Mouse (Mus musculus) megakaryocyte progenitor cell, adult 5-6 weeks (primary cell): ENCODE data around the gene Ncapd3. TPM values are rescaled to one million over a fixed set of nuclear protein-coding genes. Genes with fewer than 3 reads are reported as not detected.

ENCODE experiments used
- ATAC-seq: replicated peaks from 2 replicates; pipeline ENCODE4 v1.8.0; 2016; ENCODE audit warnings: mild to moderate bottlenecking, moderate TSS enrichment, inconsistent platforms; ENCODE audit not compliant: poor library complexity
- total RNA-seq, 2 experiments: library from RNA; stranded (forward) in 1 of 2; stranded (reverse) in 1 of 2; fragments of 157-497, 149-512 nt in 1 of 2; fragments of 200-1000 nt in 1 of 2; gene quantifications; 2 replicates each; pipeline versions ENCODE4 v1.2.3 to v1.2.4; 2015 to 2017

Ncapd3 gene
- total RNA-seq (2015) (70.8 and 82.6 TPM in 2 replicates), total RNA-seq (2017) (38.8 and 39.2 TPM in 2 replicates)

DNA sequence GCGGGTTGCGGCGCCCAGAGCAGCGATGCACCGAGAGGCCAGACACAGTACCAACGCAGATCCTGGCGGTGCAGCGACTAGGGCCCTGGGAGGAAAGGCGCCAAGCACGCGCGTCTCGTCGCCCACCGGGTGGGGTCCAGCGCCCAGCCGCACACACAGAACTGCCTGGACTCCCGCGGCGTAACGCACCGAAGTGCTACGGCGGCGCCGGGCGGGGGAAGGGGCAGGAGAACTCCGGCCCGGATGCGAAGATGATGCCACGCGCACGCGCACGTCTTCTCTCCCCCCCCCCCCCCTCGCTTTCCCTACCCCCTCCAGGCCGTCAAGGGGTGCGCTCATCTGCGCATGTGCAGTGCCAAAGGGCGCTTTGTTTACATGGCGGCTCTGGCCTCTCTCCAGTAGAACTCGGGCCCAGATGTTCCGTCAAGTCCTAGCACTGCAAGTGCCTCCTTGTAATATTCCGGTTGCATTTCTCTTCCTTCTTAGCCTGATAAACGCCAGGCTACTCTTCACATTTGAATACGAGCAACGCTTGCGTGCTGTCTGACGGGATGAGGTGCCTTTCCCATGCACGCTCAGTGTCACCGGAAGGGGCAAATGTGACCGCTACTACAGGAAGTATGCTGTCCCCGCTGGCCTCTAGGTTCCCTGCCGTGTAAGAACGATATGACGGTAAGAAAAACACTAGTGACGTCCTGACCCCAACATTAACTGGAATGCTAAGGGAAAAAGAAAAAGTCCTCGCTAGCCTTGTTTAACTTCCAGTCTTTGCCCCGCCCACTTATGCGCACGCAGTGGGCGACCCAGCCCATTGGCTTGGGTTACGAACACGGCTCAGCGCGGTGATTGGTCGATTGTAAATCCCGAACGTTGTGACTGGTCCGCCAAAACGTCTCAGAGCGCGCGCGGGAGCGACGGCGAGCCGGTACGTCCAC lies at the start of gene Ncapd3, which contains the start of gene Vps26b:
Gene Ncapd3, plus strand, starts transcription at position 348 of the 935 bp plus-strand sequence.
Gene Vps26b, minus strand, starts transcription at position 238 of the 935 bp plus-strand sequence.
- peak; percentile 83 for ATAC-seq

DNA sequence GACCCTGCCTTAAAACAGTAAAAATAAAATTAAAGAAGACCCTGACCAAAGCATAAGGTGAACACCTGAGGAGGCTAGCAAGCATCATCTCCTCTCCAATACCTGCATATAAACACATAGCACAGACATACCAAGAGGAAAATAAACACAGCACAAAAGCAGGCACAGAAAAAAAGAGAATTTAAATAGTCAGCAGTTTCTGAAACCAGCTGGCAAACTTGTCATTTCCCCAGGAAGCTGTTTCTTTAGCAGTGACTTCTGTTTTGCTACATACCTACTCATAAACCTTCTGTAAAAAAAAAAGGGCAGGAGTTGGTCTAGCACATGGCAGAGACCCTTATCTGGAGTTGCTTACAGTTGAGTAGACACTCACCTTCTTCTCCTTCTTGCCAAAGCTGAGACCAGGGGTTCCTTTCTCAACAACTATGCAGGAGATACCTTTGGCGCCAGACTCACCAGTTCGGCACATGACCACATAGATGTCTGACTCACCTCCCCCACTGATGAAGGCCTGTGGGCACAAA lies 44.8 kb upstream of the Ncapd3 start:
- ATAC-seq, result no peak

DNA sequence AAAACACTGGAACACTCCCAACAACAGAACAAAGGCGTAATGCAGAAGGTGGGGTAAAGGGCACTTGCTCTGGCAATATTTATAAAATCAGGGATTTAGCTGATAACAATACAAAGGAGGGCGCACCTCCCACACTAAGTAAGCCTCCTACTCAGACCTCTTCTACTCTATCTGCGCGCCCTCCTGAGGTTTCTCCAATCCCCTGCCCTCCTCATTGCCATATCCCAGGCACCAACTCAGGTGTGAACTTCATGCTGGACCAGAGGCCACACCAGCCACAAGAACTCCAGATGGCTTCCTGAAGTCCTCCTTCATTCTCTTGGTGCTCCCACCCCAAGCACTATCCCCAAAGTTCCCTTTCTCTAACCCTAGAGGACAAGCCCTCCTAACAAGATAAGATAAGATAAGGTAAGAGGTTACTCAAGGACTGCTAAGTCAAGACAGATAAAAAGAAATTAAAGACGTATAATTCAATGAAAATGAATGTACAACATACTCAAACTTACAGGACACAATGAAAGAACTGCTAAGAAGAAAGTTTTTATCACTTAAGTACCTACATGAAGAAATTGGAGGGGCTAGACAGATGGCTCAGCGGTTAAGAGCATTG lies 44.2 kb upstream of the Ncapd3 start:
- ATAC-seq, result no peak

DNA sequence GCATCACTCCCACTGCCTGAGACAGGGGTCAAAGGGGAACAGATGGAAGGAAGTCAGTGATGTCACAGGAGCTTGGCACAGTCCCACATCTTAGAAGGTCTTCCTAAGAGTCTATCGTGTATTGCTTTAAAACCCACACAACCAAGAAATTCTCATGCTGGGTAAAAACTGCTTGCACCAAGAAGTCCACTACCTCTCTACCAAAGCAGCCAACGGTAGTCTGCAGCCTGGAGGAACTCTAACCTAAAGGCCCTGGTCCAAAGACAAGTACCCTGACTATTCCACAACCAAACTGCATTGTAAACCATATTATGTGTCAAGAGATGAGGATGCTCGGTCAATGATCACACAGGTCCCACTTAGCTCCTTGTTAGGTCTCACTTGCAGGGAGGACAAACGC lies 39.8 kb upstream of the Ncapd3 start:
- ATAC-seq, result no peak

DNA sequence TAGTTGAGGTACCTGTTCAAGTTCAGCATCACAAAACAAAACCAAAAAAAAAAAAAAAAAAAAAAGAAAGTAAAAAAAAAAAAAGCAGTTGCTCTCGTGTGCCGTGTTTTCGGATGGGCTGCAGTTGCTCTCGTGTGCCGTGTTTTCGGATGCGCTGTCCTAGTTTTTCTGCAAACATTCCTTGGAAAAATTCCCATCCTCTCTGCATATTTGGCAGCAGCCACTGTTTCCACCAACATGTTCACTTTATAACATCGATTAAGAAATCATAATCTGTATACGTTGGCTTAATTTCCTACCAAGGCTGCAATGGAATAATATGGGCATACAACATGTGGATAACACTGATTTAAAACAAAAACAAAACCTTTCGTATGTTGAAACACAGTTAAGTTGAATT lies 36.9 kb upstream of the Ncapd3 start:
- ATAC-seq, result no peak

DNA sequence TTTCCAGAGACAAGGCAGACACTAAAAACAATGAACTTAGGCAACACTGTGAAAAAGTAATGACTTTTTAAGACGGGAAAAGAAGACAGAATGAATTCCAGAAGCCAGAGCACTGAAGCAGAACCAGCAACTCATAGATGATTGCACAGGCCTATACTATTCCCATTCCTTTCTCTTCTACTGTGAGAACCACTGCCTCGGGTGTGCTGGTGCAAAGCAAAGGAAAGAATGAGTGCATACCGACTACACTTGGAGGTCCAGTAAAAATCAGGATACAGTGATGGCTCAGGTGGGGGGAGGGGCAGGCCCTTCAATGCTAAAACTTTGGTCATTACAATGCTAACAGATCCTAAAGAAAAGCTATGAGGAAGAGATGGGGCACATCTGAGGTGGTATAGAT lies 36.1 kb upstream of the Ncapd3 start:
- ATAC-seq, result no peak

DNA sequence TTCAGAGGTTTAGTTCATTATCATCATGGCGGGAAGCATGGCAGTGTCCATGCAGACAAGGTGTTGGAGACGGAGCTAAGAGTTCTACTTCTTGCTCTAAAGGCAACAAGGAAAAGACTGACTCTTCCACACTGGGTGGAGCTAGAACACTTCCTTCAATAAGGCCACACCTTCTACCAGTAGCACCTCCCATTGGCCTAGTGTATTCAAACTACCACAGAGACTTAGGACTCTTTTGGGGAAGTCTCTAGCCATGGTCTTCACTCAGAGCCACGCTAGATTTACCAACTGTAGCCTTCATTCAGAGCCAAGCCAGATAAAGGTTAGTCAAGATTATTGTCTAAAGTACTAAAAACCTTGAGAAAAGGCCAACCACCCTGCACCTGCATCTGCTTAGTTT lies 32.9 kb upstream of the Ncapd3 start:
- peak; percentile 67 for ATAC-seq

DNA sequence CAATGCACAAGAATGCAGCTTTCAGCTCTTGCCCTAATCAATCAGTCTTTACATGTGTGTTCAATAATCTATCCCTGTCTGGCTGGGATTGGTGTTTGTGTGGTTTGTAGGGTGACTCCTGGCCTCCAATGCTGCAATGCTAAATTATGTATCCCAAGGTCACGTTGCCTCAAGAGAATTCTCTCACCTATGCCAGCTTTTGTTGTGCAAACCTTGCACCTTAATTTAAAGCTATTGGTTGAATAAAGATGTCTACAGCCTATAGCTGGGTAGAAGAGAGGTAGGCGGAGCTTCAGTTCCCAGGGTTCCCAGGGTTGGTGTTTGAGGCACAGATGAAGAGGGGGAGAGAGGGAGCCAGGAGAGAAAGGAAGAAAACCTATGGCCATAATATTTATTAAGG lies 32.5 kb upstream of the Ncapd3 start:
- ATAC-seq, result no peak

DNA sequence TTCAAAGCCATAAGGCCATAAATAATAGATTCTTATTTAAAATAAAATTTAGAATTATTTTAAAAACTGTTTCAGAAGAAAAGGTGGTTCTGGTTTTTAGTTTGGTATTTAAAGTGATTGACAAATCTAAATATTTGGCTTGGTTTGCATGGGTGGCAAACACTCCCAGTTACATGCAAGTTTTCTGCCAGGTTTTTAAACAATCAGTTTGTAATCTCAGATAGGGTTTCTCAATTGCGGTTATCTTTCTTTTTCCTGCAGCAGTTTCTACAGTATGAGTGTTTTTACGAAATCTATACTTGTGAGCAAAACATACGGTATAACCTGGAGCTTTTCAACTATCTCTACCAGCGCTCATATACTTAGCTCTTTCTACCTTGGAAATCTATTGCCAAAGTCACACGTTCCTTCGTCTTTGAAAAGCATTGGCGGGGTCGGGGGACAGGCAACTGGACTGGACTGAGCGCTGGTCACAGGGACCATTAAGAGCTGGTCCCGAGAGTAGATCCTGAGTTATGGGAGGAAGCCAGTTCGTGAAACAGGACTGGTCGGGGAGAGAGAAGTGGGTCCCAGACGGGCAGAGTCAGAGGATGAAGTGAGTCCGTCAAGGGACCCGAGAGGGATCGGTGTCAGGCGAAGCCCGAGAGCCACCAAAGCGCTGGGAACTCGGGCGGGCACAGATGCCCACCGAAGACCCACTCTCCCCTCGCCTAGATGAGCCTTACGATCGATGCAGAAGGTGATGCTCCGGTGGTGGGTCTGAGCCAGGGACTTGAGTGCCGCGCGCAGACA lies 31.1 kb upstream of the Ncapd3 start:
- no peak for ATAC-seq

DNA sequence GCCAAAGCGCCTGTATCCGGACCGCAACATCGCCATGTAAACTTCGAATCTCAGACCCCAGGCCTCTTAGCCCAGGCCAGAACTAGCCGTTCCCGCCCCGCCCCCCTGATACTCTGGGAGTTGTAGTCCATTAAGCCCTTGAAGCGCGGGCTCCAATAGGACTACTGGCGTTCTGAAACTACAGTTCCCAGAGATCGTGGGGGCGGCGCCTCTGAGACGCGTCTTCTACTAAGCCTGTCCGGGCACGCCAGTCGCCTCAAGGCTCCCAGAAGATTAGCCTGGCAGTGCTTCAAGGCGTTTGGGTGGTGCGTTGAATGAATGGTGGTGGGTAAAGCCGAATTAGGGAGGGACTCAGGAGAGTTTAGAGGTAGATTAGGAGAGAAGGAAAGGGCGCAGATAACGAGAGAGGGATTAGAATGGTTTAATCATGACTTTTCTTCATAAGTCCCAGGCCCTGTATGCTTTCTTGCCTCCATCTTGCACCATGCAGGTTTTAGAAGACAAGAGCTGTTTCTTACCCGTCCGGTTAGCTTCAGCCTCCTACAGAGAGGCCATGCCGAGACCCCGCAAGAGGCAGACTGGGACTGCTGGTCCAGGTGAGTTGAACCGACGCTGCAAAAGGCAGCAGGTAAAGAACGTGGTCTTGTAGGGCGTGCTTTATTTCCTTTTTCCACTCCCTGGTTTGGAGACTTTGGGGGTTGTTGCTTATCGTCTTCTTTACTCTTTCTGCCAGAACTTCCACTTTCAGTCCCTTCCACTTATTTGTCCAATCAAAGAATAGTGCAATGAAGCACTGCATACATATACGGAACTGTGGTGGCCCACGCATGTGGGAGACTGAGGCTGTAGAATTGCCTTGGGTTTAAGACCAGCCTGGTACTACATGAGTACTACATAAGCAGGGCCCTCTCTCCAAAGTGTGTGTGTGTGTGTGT lies 30.2 kb upstream of the Ncapd3 start, which contains the start of the genes Acad8 and Thyn1:
Gene Acad8, minus strand, starts transcription at position 106 of the 935 bp plus-strand sequence.
Gene Thyn1, plus strand, starts transcription at position 250 of the 935 bp plus-strand sequence.
- peak; percentile 92 for ATAC-seq

DNA sequence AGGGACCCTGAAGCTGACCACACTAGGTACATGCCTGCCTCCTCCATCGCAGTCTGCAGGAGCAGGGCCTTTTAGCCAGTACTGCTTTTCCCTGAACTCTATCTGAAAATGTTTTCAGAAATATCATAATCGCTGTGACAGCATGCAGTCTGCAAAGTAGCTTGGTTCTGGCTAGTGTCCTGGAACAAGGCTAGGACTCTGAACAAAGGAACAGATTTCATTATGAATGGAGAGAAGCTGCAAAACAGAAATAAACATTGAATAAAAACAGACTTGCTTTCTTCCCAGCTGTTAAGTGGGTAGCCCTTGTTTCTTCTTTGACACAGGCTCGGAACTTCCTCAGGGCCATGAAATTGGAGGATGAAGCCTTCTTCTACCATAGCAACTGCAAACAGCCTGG lies 24.7 kb upstream of the Ncapd3 start:
- no peak for ATAC-seq

DNA sequence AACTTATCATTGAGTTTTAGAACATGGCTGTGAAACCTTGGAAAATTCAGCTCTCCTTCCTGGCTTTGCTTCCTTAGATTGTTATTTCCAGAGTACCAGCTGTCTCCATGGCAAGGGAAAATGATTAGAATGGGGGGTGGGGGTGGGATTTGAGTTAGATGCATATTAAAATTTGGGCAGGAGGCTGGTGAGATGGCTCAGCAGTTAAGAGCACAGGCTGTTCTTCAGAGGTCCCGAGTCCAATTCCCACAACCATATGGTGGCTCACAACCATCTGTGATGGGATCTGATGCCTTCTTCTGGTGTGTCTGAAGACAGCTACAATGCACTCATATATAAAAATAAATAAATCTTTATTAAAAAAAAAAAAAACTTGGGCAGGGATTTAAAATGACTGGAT lies 24.0 kb upstream of the Ncapd3 start:
- no peak for ATAC-seq

DNA sequence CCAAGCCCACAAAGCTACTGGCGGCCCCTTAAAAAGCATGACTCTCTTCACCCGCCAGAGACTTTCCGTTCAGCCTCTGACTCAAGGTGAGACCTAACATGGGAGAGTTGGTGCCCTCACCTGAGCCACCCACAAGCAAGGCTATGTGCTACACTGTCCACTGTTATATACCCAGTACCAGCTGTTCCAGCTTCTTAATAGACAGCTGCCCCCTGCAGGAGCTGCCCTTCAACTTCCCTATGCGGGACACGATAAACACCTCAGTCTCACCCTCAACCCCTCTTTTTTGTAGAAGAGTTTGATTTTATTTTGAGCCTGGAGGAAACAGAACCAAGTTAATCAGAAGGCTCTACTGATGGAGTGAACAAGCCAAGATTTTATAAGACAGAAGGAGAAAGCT lies 23.1 kb upstream of the Ncapd3 start:
- no peak for ATAC-seq

DNA sequence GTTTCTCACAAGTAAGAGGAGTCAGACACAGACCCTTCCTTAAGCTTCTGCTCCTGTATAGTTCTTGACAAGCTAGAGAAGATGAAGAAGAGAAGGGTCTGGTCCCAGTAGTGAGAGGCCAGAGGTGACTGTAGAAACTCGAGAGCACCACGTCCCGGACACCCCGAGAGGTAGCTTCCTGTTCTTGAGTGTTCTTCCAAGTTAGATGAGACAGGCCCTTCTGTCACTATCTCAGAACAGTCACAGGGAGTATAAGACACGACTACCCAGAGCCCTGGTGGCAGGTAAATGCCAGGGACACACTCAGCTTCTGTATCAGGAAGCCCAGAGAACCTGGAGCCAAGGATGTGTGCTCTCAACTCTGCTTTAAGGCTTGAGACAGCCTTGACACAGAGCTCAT lies 20.7 kb upstream of the Ncapd3 start:
- no peak for ATAC-seq

DNA sequence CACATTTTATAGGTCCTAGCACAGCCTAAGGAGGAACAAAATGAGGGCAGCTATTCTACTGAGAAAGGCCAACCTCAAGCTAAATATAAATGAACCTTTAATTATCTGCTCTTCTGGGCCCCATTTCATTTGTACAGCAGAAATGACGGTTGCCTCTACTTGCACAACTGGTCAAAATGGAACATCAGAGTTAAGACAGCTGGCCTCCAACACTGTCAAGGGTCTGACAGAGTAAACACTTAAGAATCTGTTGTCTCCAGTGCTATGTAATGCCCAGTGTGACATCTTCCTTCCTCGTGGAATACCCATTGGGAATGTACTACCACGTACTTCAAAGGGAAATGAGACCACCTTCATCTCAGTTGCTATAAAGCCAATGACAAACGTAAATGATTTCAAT lies 18.4 kb upstream of the Ncapd3 start:
- no peak for ATAC-seq

DNA sequence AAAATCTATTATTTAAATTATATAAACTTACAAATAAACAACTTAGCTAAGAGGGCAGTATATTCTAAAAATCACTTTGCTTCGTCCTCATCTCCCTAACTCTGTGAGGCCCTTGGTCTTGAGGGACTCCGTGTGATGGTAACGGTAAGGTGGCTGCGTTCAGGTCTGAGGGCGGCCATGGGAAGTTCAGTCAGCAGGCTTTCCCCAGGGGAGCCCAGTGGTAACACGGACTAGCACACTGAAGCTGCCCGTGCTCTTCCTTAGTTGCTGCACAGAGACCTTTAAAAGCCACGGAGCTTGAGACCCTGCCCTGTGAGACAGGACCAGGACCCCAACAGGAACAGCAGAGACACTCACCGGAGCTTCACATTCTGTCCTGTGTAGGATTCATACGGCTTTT lies 11.0 kb upstream of the Ncapd3 start:
- ATAC-seq, result no peak

DNA sequence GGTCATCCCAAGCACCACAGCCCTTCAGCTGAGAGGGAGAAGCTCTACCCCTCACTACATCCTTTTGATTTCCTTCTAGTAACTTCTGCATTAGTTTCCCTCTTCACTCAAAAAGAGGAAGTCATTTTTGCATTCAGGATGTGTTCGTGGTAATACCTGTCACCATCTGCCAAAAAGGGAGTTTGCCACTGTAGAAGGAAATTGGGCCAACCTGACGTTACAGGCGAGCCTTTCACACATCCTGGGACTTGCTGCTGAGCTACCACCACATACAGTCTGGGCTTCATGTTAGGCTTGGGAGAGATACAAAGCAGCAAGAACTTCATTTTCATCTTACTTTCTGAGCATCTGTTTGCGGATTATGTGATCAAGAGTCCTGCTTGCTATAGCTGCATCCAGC lies 6.3 kb upstream of the Ncapd3 start:
- ATAC-seq, result peak; percentile 88

DNA sequence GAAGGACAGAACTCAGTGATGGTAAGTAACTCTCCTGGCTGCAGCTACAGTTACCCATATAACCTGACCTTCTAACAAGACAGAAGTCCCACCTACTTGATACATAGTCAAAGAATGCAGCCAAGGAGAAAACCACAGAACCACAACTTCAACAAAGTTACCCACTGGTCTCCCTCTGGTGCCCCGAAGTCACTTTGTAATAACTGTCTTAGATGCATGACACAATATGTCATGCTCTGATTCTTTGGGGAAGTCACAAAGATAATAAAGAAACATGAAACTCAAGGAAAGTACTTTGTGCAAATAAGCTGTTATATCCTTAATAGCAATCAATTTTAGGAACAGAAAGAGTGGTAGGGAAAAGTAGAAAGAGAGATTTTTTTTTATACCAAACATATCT lies 3.3 kb upstream of the Ncapd3 start:
- peak; percentile 15; the same call in 1 of the 2 replicates for ATAC-seq

DNA sequence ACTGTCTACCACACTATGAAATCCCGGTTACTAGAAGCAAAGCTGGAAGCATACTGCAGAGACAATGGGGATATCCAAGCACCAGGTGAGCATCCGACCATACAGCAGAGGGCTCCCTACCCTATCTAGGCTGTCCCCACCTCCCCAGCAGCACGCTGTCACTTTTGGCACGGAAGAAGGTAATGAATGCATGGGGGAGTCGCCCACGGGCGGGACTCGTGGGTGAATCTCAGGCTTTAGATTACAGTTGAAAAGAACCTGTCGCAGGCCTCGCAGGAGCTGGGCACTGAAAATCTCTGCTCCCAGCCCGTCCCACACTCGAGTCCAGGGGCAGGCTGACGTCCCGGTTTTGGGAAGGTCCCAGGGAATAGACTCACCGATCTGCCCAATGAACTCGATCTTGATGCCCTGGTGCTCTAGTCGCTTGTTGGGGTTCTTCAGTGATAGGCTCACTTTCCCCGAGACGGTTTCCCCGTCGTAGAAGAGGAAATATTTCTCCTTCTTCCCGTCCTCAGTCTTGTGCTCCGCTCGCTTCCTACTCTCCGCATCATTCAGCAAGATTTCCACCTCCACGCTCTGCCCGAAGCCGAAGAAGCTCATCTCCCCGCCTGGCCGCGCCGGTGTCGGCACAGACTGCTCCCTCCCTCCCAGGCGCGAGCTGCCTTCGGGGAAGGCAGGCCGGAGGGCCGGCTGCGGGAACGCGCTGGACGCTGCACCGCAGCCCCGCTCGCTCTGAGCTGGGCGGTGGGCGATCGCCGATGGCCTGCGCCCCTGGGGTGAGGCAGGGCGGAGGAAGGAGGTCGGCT lies 750 bp upstream of the Ncapd3 start:
- ATAC-seq, result peak; percentile 27
